Mouse (Mus musculus) liver, embryonic 14.5 days (tissue): ENCODE measurements at regions not wholly inside any gene's neighbourhood (a gene's known extent, or its start where the extent isn't known, plus 50 kb on each side); places are given as distances from the start of the nearest gene placed in this dataset.
A peak's percentile ranks its signal among the peaks of the same experiment; 100 is the strongest.

Source experiments
- ATAC-seq: fragments of 200-750 bp; cut with Nextera tagmentation; 2 replicates; pipeline ENCODE4 v1.8.0; 2017; ENCODE audit warnings: moderate number of reproducible peaks, mild to moderate bottlenecking, moderate library complexity; ENCODE audit not compliant: insufficient read depth
- DNase-seq, 3 experiments: peaks; one replicate each; pipeline ENCODE4 v3.0.0-alpha.2; 2012 to 2013; ENCODE audit warnings: low read depth in 3 of 3, low spot score in 3 of 3
- H3K27ac ChIP-seq: fragments of 300-500 bp; sonication (generic); 2 replicates; pipeline ENCODE4 v1.5.1; 2014; ENCODE audit warnings: moderate library complexity, mild to moderate bottlenecking, control low read depth, inconsistent platforms
- H3K27me3 ChIP-seq: fragments of 300-500 bp; sonication (generic); 2 replicates; pipeline ENCODE4 v1.6.1; 2014; ENCODE audit warnings: mild to moderate bottlenecking, low read length, moderate library complexity; ENCODE audit not compliant: control insufficient read depth, insufficient read depth
- H3K36me3 ChIP-seq: fragments of 300-500 bp; sonication (generic); replicated peaks from 2 replicates; pipeline ENCODE4 v1.6.1; 2014; ENCODE audit warnings: low read depth; ENCODE audit not compliant: control insufficient read depth, insufficient read depth
- H3K4me1 ChIP-seq, 2 experiments: fragments of 200-500 bp in 1 of 2; fragments of 300-500 bp in 1 of 2; sonication (generic) in 1 of 2; replicated peaks; 2 replicates each; pipeline ENCODE4 v1.6.1; 2012 to 2014; ENCODE audit warnings: antibody characterized with exemption in 1 of 2, inconsistent platforms in 1 of 2, low read length in 1 of 2; ENCODE audit not compliant: control insufficient read depth in 2 of 2, insufficient read depth in 2 of 2
- H3K4me2 ChIP-seq: fragments of 300-500 bp; sonication (generic); 2 replicates; pipeline ENCODE4 v1.6.1; 2014; ENCODE audit warnings: low read depth, mild to moderate bottlenecking, control low read depth, moderate library complexity
- H3K4me3 ChIP-seq, 2 experiments: fragments of 200-500 bp in 1 of 2; fragments of 300-500 bp in 1 of 2; sonication (generic) in 1 of 2; 2 replicates each; pipeline ENCODE4 v1.5.1; 2012 to 2014; ENCODE audit warnings: low read depth in 2 of 2, low read length in 2 of 2, mild to moderate bottlenecking in 2 of 2, control low read depth in 1 of 2, inconsistent platforms in 1 of 2, moderate library complexity in 1 of 2; ENCODE audit not compliant: insufficient read depth in 1 of 2
- H3K9ac ChIP-seq: fragments of 300-500 bp; sonication (generic); replicated peaks from 2 replicates; pipeline ENCODE4 v1.6.1; 2014; ENCODE audit warnings: mild to moderate bottlenecking, control low read depth, moderate library complexity
- H3K9me3 ChIP-seq: fragments of 300-500 bp; sonication (generic); 2 replicates; pipeline ENCODE4 v1.6.1; 2016; ENCODE audit warnings: low read length, mixed read lengths; ENCODE audit not compliant: control insufficient read depth
- CTCF ChIP-seq: IDR thresholded peaks from 2 replicates; pipeline ENCODE4 v1.5.1; 2016; ENCODE audit warnings: antibody characterized with exemption, low read depth, control low read depth
- EP300 ChIP-seq: IDR thresholded peaks from 2 replicates; pipeline ENCODE4 v1.6.1; 2016; ENCODE audit warnings: antibody characterized with exemption, low read depth
- WGBS: fragments of 180-500 bp; shearing (Covaris S2); extraction: QIAGEN DNeasy Blood & Tissue Kit; methylation state at CpG from one replicate; pipeline ENCODE4 v1.1.7; 2014; ENCODE audit not compliant: insufficient replicate concordance; 5-methylcytosine and 5-hydroxymethylcytosine counted together

- Histone ChIP-seq H3K4me2 (no peak overlapping the region), H3K9ac (no peak overlapping the region), H3K36me3 (no peaks in the 10 kb centered on the region), H3K9me3 (no peaks in the 10 kb centered on the region), H3K4me1 (no peaks in the 10 kb centered on the region), H3K27me3 (peaks cover 56% of the 10 kb centered on the region), H3K4me3 (no peak overlapping the region), H3K27ac (no peak overlapping the region)
- TF ChIP-seq EP300: no peak
- no peak for TF ChIP-seq CTCF
- 2% methylated on average over 11 of the region's 11 CpGs for WGBS
- no peak for ATAC-seq
- DNase-seq: no peak
Measured at GRCm38 (mm10) chr7:70281891-70282515, 84.5 kb downstream of the Nr2f2 start.

- Histone ChIP-seq H3K9me3 (no peaks in the 10 kb centered on the region), H3K27me3 (peaks cover 50% of the 10 kb centered on the region), H3K36me3 (no peaks in the 10 kb centered on the region), H3K4me1 (no peaks in the 10 kb centered on the region), H3K27ac (no peak overlapping the region), H3K4me2 (no peak overlapping the region), H3K4me3 (no peak overlapping the region), H3K9ac (no peak overlapping the region)
- no peak for TF ChIP-seq CTCF
- TF ChIP-seq EP300: no peak
- 3% methylated on average over 22 of the region's 22 CpGs for WGBS
- DNase-seq: no peak
- no peak for ATAC-seq
Measured at GRCm38 (mm10) chr7:70281381-70281750, 85.2 kb downstream of the Nr2f2 start.

DNA sequence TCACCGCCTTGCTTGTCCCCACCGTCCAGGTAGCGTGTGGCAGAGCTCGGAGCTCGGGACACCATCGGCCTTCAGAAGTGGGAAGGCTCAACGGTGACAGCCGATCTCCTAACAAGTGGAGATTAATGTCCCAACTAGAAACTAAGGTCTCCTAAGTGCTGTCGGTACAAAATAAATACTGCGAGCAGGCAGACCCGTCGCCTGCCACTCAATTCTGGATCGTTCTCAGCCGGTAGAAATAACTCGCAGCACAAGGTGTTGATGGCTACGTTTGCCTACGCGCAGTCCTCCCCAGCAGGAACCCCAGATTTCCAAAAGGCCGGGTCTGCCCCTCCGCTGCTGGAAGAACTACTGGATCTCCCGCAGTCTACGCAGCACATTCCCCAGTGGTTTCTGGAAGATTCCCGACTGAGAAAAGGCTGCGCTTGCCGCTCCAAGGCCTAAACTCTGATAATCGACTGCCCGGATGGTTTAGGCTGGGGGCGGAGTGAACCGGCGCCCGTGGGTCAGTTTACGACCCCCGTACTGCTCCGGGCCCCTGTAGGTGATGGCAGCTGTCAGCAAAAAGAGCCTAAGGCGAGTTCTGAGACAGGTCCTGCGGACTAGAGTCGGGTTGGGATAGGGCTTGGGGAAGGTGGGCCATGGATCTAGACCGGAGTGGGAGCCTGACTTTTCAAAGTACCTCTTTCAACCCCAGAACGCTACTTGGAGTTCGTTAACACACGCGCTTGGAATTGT is 85.7 kb downstream of the Nr2f2 start:
- Histone ChIP-seq H3K27ac (no peak overlapping the region), H3K9me3 (no peaks in the 10 kb centered on the region), H3K9ac (no peak overlapping the region), H3K36me3 (no peaks in the 10 kb centered on the region), H3K4me1 (no peaks in the 10 kb centered on the region), H3K4me2 (0 out of 2 replicates have a peak overlapping the region, but pooled peaks have one; percentile 22), H3K4me3 (peak overlapping the region in 1 of 2 experiments; percentile 23; a peak in 1 of 4 replicates), H3K27me3 (peaks cover 46% of the 10 kb centered on the region)
- no peak for DNase-seq
- WGBS: 3% methylated on average over 42 of the region's 42 CpGs
- TF ChIP-seq CTCF (no peak), EP300 (no peak)
- ATAC-seq: no peak

GRCm38 (mm10) chr7:70279927-70280642 is 86.5 kb downstream of the Nr2f2 start:
- H3K4me3 ChIP-seq: peak overlapping the region in 1 of 2 experiments; percentile 23; a peak in 1 of 4 replicates

GRCm38 (mm10) chr7:70279101-70279500 is 87.4 kb downstream of the Nr2f2 start:
- Histone ChIP-seq H3K27ac (no peak overlapping the region), H3K9me3 (no peaks in the 10 kb centered on the region), H3K36me3 (no peaks in the 10 kb centered on the region), H3K4me3 (no peak overlapping the region), H3K4me2 (no peak overlapping the region), H3K4me1 (no peaks in the 10 kb centered on the region), H3K27me3 (peaks cover 35% of the 10 kb centered on the region), H3K9ac (no peak overlapping the region)
- TF ChIP-seq CTCF: no peak
- TF ChIP-seq EP300: no peak
- WGBS: 5% methylated on average over 3 of the region's 3 CpGs
- ATAC-seq: no peak
- DNase-seq: no peak

More at GRCm38 (mm10) chr7:70279927-70280642, 86.5 kb downstream of the Nr2f2 start:
- H3K27me3 ChIP-seq: peaks cover 39% of the 10 kb centered on the region
- no peaks in the 10 kb centered on the region for H3K4me1 ChIP-seq
- peak overlapping the region; percentile 22 for H3K4me2 ChIP-seq
- DNase-seq (no peak), ATAC-seq (no peak)
- no peak overlapping the region for H3K9ac ChIP-seq
- H3K36me3 ChIP-seq: no peaks in the 10 kb centered on the region
- WGBS: 2% methylated on average over 31 of the region's 31 CpGs
- no peaks in the 10 kb centered on the region for H3K9me3 ChIP-seq
- H3K27ac ChIP-seq: no peak overlapping the region
- TF ChIP-seq EP300: no peak
- no peak for TF ChIP-seq CTCF
